Mouse (Mus musculus) bone marrow, adult 2 months (tissue): ENCODE data around the gene Zfp704. TPM values are rescaled to one million over a fixed set of nuclear protein-coding genes. Genes with fewer than 3 reads are reported as not detected.

Experiments
- H3K27ac ChIP-seq: fragments of 200-500 bp; 2 replicates; pipeline ENCODE4 v1.5.1; 2012; ENCODE audit warnings: low read depth, mild to moderate bottlenecking, control low read depth, inconsistent platforms, low read length; ENCODE audit not compliant: control insufficient read depth, poor library complexity, insufficient read depth
- H3K4me1 ChIP-seq: fragments of 200-500 bp; 2 replicates; pipeline ENCODE4 v1.6.1; 2011; ENCODE audit warnings: low read length; ENCODE audit not compliant: control insufficient read depth, insufficient read depth
- H3K4me3 ChIP-seq: fragments of 200-500 bp; replicated peaks from 2 replicates; pipeline ENCODE3; 2011; ENCODE audit warnings: mild to moderate bottlenecking, low read depth, low read length, control low read depth; ENCODE audit not compliant: control insufficient read depth
- CTCF ChIP-seq: fragments of 200-500 bp; IDR thresholded peaks from 2 replicates; pipeline ENCODE4 v1.5.1; 2011; ENCODE audit warnings: low read length, control low read depth; ENCODE audit not compliant: control insufficient read depth, insufficient read depth
- POLR2A ChIP-seq: fragments of 200-500 bp; IDR thresholded peaks from 2 replicates; pipeline ENCODE4 v1.6.1; 2011; ENCODE audit warnings: low read depth, mild to moderate bottlenecking, control low read depth, low read length, borderline replicate concordance; ENCODE audit not compliant: control insufficient read depth
- WGBS: fragments of 180-500 bp; shearing (Covaris S2); methylation state at CpG from one replicate; pipeline ENCODE4 v1.1.7; 2018; 5-methylcytosine and 5-hydroxymethylcytosine counted together
- polyA plus RNA-seq: library from polyadenylated mRNA; stranded (reverse); fragments of >200 nt; gene quantifications from 2 replicates; pipeline ENCODE4 v1.2.4, GENCODE M21; 2011; ENCODE audit warnings: low replicate concordance; ENCODE audit not compliant: missing spikeins, insufficient read depth, insufficient read length

Gene Zfp704
- polyA plus RNA-seq, 1 experiment: 1.2 TPM

DNA sequence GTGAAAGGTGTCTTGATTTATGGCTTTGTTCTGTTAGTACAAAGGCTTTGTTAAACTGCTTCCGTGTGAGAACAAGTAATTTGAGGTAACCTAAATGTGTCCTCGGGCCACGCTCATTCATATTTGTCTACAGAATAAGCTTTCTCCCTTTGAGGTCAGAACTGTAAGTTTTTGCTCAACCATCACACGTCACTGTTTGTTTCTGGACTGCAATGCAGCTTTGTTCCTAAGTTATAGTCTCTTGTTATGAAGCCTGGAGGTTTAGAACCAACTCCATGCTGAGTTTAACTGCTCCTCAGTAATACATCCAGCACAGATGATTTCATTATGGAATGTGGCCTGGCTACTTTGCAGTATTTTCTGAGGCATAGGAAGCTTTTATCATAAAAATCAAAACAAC lies 90.4 kb downstream of the Zfp704 start:
- H3K4me1 ChIP-seq: peaks cover 4% of the 10 kb centered on the region
- no peak overlapping the region for H3K4me3 ChIP-seq
- TF ChIP-seq CTCF (no peak), POLR2A (no peak)
- 66% methylated on average over 4 of the region's 4 CpGs for WGBS
- no peak overlapping the region for H3K27ac ChIP-seq

DNA sequence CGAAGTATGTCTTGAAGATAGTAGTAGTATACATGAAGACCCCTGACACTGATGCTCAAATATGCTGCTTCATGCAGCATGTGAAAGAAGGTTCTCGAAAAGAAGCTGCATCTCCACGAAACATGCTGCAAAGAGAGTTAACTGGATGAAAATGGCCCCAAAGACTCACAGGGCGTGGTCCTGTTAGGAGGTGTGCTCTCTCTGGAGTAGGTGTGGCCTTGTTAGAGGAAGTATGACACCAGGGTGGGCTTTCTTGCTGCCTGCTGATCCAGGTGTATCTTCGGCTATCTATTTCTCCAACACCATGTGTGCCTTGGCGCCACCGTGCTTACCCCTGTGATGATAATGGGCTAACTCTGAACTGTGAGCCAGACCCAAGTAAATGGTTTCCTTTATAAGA lies 90.9 kb downstream of the Zfp704 start:
- WGBS: 84% methylated on average over 7 of the region's 7 CpGs
- H3K27ac ChIP-seq: no peak overlapping the region
- TF ChIP-seq POLR2A (no peak), CTCF (no peak)
- peaks cover 4% of the 10 kb centered on the region for H3K4me1 ChIP-seq
- H3K4me3 ChIP-seq: no peak overlapping the region

DNA sequence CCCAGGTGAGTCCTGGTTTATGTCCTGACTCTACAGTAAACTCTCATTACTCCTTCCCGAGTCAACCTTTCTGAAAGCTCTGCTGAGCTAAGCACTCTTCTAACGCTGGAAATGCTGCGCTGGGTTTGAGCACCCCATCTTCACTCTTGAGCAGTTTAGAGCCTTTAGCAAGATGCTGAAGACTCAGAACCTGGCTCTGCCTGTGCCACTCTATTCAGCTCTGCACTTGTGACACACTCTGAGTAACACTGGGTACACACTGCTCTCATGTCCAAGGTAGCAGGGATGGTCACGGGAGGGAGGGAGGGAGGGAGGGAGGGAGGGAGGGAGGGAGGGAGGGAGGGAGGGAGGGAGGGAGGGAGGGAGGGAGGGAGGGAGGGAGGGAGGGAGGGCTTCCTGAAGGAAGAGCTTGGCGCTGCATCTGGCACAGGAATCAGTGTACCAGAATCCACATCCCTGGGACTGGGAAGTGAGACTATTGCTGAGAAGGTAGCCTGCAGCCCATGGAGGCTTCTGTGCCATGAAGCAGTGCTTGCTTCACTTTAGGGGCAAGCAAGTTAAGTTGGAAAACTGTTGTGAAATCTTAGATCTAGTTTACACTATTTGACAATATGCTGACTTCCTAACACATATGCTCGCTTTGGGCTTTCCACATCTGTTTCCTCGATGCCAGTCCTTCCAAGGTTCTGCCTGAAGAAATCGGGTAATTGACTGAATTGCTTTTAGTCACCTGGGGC lies 93.6 kb downstream of the Zfp704 start:
- Histone ChIP-seq H3K4me3 (no peak overlapping the region), H3K4me1 (peaks cover 4% of the 10 kb centered on the region), H3K27ac (no peak overlapping the region)
- WGBS: 64% methylated on average over 7 of the region's 8 CpGs
- TF ChIP-seq CTCF (no peak), POLR2A (no peak)

DNA sequence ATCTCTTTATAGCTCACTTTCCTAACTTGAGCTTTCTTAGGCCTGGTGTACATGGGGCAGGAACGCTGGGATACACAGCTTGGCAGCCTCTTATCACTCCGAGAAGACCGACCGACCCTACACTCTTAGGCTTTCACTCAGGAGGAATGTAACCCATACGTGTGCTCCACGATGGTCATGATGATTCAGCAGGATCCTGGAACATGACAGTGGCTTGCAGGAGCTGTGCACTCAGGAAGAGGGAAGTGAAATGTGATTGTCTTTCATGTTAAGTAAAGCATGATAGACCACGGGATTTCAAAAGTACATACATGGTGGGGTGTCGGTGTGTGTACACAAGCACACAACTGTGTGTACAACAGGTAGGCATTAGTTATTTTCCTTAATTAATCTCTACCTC lies 94.4 kb downstream of the Zfp704 start:
- 43% methylated on average over 8 of the region's 8 CpGs for WGBS
- Histone ChIP-seq H3K4me3 (no peak overlapping the region), H3K4me1 (peaks cover 1% of the 10 kb centered on the region; the same call in 1 of the 2 replicates), H3K27ac (no peak overlapping the region)
- TF ChIP-seq POLR2A: no peak
- TF ChIP-seq CTCF: no peak

DNA sequence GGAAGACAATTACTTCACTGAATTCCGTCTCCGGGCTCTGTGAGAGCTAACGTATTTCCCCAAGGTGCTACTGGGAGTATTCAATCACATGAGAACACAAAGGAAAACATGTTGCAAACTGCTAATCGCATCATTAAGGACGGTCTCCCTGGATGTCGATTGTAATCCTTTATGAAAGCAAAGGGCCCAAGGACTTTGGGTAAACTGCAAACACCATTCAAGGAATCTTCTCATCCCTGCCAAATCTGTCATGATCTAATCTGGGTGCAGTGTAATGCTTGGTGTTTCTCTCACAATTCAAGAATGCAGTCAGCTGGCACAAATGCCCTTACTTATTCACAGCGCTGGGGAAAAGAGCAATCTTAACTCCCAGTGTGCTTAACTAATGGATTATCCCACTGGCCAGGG lies 96.2 kb downstream of the Zfp704 start:
- no peak overlapping the region for H3K4me3 ChIP-seq
- no peak for TF ChIP-seq CTCF
- TF ChIP-seq POLR2A: no peak
- H3K4me1 ChIP-seq: no peaks in the 10 kb centered on the region; the same call in 1 of the 2 replicates
- no peak overlapping the region for H3K27ac ChIP-seq
- 88% methylated on average over 7 of the region's 7 CpGs for WGBS

DNA sequence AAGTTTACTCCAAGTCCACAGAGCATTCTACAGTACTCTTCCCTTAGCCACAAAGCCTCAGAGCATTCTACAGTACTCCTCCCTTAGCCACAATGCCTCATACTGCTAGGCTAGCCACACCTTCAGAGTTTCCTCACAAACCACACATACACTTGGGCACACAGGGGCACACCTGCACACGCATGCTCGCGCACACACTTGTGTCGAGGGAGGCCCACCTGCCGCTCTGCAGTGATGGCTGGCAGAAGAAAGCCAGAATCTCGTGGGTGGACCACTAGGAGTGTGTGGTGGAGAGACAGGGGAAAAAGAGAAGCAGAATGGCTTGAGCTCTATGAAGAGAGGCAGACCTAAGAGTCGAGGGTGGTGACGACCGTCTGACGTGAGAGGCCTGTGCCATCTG lies 97.7 kb downstream of the Zfp704 start:
- no peaks in the 10 kb centered on the region; the same call in 1 of the 2 replicates for H3K4me1 ChIP-seq
- TF ChIP-seq POLR2A: no peak
- no peak for TF ChIP-seq CTCF
- 83% methylated on average over 10 of the region's 10 CpGs for WGBS

DNA sequence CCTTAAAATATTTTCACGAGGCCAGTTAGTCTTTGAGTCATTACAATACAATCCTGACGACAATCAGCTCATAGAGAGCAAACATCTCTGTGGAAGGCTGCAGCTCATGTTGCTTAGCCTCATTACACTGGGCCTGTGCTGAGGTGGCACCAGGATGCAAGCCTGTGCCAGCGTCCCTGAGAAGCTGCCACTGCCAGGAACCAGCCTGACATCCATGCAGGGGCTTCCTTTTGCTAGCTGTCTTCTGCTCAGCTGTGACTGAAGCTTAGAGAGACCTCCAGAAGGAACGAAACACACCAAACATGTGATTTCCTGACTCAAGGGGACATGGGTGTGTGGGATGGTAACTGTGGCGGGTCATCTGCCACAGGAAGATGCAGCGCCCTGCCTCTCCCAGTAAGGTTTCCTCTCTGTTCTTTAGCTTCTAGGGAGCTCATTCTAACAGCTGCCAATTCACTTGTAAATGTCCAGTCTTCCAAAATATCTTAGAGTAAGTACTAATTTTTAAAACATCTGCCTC lies 104.1 kb downstream of the Zfp704 start:
- no peaks in the 10 kb centered on the region for H3K4me1 ChIP-seq
- no peak overlapping the region for H3K27ac ChIP-seq
- WGBS: 29% methylated on average over 6 of the region's 6 CpGs
- TF ChIP-seq CTCF: no peak
- no peak for TF ChIP-seq POLR2A
- H3K4me3 ChIP-seq: no peak overlapping the region

More for the DNA sequence above, 97.7 kb downstream of the Zfp704 start:
- H3K27ac ChIP-seq: no peak overlapping the region
- H3K4me3 ChIP-seq: no peak overlapping the region

DNA sequence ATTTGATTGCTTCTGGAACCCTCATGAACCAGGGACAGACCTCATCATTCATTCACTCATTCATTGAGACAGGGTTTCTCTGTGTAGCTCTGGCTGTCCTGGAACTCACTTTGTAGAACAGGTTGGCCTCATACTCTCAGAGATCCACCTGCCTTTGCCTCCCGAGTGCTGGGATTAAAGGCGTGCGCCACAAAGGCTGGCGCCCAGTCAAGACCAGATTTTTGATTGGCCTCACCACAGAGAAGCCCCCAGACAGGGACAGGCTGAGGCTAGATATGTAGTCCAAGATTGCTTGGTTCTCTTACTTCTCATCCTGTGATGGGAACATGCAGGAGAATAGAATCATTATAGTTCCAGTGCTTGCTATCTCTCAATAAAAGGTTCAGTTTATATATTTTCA lies 105.5 kb downstream of the Zfp704 start:
- Histone ChIP-seq H3K27ac (no peak overlapping the region), H3K4me3 (no peak overlapping the region), H3K4me1 (peaks cover 2% of the 10 kb centered on the region; the same call in 1 of the 2 replicates)
- 76% methylated on average over 4 of the region's 4 CpGs for WGBS
- TF ChIP-seq CTCF: no peak
- no peak for TF ChIP-seq POLR2A
